Comparison of ENCODE assay signal across 36 mouse cellular contexts in genomic region chr2:127787226-127787625, GRCm38 (mm10). TPM values are rescaled to one million over a fixed set of nuclear protein-coding genes. Genes with fewer than 3 reads are reported as not detected.
"Had no signal": no experiment of that assay in that cellular context is flagged by ENCODE, and none has a peak within 500 bp of the region (broad histone marks: within the 10 kb centered on the region; RNA-seq: fewer than 3 reads in every experiment).

No protein-coding gene starts in this region.

- H3K4me3 ChIP-seq: heart, embryonic 10.5 days; heart, embryonic 12.5 days; kidney, embryonic 15.5 days; limb, embryonic 13.5 days; limb, embryonic 15.5 days; liver, embryonic 12.5 days had no signal

- H3K27ac ChIP-seq: heart, embryonic 10.5 days; hindbrain, embryonic 13.5 days; hindbrain, embryonic 15.5 days; hindbrain, postnatal 0 days; kidney, embryonic 15.5 days; kidney, postnatal 0 days; limb, embryonic 13.5 days; limb, embryonic 15.5 days; liver, embryonic 12.5 days; liver, embryonic 14.5 days had no signal

- DNase-seq: gastrocnemius, postnatal 14 days; gastrocnemius, postnatal 36 days; heart, adult 18-20 months; heart, postnatal 10 days; kidney, adult 11 months; kidney, adult 2 months; kidney, adult 9 months; kidney, postnatal 14 days; kidney, postnatal 36 days; layer of hippocampus, adult 9-11 months; layer of hippocampus, postnatal 36 days; left cerebral cortex, postnatal 4 days had no signal

- H3K36me3 ChIP-seq: heart, embryonic 10.5 days; heart, embryonic 12.5 days; hindbrain, embryonic 13.5 days; hindbrain, embryonic 15.5 days; kidney, embryonic 15.5 days; limb, embryonic 13.5 days; limb, embryonic 15.5 days; liver, embryonic 12.5 days had no signal

- H3K27me3 ChIP-seq: heart, embryonic 12.5 days; hindbrain, embryonic 13.5 days; hindbrain, embryonic 15.5 days; kidney, embryonic 15.5 days; limb, embryonic 13.5 days; limb, embryonic 15.5 days; liver, embryonic 12.5 days had no signal

RNA-seq across cellular contexts. Expression of gene Bub1, which starts 44.4 kb away (rescaled TPM):
- total RNA-seq: gastrocnemius, adult 18-20 months; gastrocnemius, adult 8-10 months; left cerebral cortex, adult 18-20 months had no signal

RNA-seq across cellular contexts. Expression of gene Acoxl, which starts 51.5 kb away (rescaled TPM):
- total RNA-seq: heart, adult 18-20 months; heart, adult 8-10 months; heart, postnatal 25 days; hematopoietic stem cell, adult 5-6 weeks; layer of hippocampus, adult 18-20 months; layer of hippocampus, adult 8-10 months; layer of hippocampus, postnatal 14 days; layer of hippocampus, postnatal 36 days; left cerebral cortex, adult 18-20 months; left cerebral cortex, adult 8-10 months; left cerebral cortex, postnatal 10 days; left cerebral cortex, postnatal 25 days; left cerebral cortex, postnatal 4 days; liver, adult 2 months had no signal
- polyA plus RNA-seq: hindbrain, embryonic 13.5 days; hindbrain, embryonic 15.5 days; kidney, adult 2 months; liver, adult 2 months; liver, embryonic 14.5 days had no signal

RNA-seq across cellular contexts. Expression of gene Mall, which starts 57.5 kb away (rescaled TPM):
- total RNA-seq: hematopoietic stem cell, adult 5-6 weeks; liver, adult 2 months had no signal
- polyA plus RNA-seq: liver, embryonic 12.5 days had no signal
